Mouse (Mus musculus) B cell, adult 62 days (primary cell): ENCODE data around the gene Srpx. TPM values are rescaled to one million over a fixed set of nuclear protein-coding genes. Genes with fewer than 3 reads are reported as not detected.

Source experiments
- total RNA-seq: library from RNA; stranded (reverse); gene quantifications from 4 replicates; pipeline ENCODE4 v1.2.4, GENCODE M21; 2023

Srpx gene
- total RNA-seq = not detected in 4 replicates

DNA sequence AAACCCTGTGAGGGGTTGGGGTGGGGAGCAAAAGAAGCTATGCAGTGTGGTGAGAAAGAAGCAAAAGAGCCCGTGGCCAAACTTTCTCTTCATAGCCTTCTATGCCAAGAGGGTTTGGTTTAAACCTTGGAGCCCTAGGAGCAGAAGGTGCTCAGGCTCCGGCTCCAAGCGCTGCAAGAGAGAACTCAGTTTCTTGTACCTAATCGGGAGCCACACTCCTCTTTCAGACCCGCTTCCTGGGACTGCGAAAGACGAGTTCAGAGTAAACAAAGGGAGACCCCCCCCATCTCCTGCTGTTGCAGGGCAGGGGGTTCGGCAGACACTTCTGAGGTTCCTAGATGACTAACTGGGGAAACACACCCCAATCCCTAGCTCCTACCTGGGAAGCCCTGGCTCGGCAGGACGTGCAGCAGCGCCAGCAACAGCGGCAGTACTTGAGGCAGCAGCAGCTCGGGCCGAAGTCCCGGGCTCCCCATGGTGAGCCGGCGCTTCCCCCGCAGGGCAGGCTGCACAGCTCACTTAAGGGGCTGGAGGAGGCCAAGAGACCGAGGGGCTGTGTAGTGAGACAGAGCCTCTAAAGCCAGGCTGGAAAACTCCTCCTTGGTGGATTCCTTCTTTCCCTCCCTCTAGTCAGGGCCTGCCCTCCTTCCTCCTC is at the start of gene Srpx:
Gene Srpx (minus strand): TSS at position 645 of the 655 bp plus-strand sequence.

Other genes starting within 250 kb of the Srpx start
- not detected in 4 replicates for gene Sytl5, start 232.1 kb downstream of the Srpx start, total RNA-seq
- gene Rpgr, start 99.2 kb upstream of the Srpx start, total RNA-seq = 6.0 to 10.6 TPM (median 10.3 TPM) in 4 replicates
- gene Otc, start 134.6 kb upstream of the Srpx start, total RNA-seq = not detected in 4 replicates